In genomic region chr11:114194055-114194706, GRCm38 (mm10) we compare ENCODE assay signal across 14 mouse cellular contexts.
A peak's percentile ranks its signal among the peaks of the same experiment; 100 is the strongest.
DNase-seq lines count a peak whose midpoint lies in the region; ATAC-seq and TF ChIP-seq lines count a peak whose summit lies in the region.
"Had no signal": no experiment of that assay in that cellular context is flagged by ENCODE, and none has a peak within 500 bp of the region (broad histone marks: within the 10 kb centered on the region; RNA-seq: fewer than 3 reads in every experiment).

No protein-coding gene starts in this region.

- peaks cover 12% of the 10 kb centered on the region; the same call in 1 of the 2 replicates for H3K4me1 ChIP-seq in heart, postnatal 0 days (ENCODE audit: control insufficient read depth, insufficient read depth)
- no peaks in the 10 kb centered on the region; the same call in 1 of the 2 replicates for H3K4me1 ChIP-seq in midbrain, embryonic 11.5 days (ENCODE audit: control insufficient read depth, insufficient read depth, low read length)
- H3K4me1 ChIP-seq in midbrain, embryonic 13.5 days (replicated peaks), result peaks cover 22% of the 10 kb centered on the region

- H3K36me3 ChIP-seq in heart, postnatal 0 days (replicated peaks; ENCODE audit: control insufficient read depth, insufficient read depth, low read length), result no peaks in the 10 kb centered on the region
- no peaks in the 10 kb centered on the region for H3K36me3 ChIP-seq in midbrain, embryonic 11.5 days (ENCODE audit: control insufficient read depth, insufficient read depth, low read length)
- H3K36me3 ChIP-seq in midbrain, embryonic 13.5 days, result no peaks in the 10 kb centered on the region
- H3K36me3 ChIP-seq: hindbrain, embryonic 15.5 days had no signal

- no peak overlapping the region for H3K4me3 ChIP-seq in heart, postnatal 0 days (ENCODE audit: low read depth, low read length)
- no peak overlapping the region for H3K4me3 ChIP-seq in midbrain, embryonic 11.5 days (ENCODE audit: low read depth, low read length)
- no peak overlapping the region for H3K4me3 ChIP-seq in midbrain, embryonic 13.5 days (replicated peaks)
- H3K4me3 ChIP-seq: forebrain, embryonic 13.5 days; hindbrain, embryonic 15.5 days had no signal

- 0 out of 2 replicates have a peak, but pooled peaks cover 5% of the 10 kb centered on the region for H3K9me3 ChIP-seq in heart, postnatal 0 days (replicated peaks; ENCODE audit: control insufficient read depth, low read length)
- peaks cover 7% of the 10 kb centered on the region; the same call in 1 of the 2 replicates for H3K9me3 ChIP-seq in midbrain, embryonic 11.5 days (ENCODE audit: control insufficient read depth, low read length)
- H3K9me3 ChIP-seq in midbrain, embryonic 13.5 days, result peaks cover 10% of the 10 kb centered on the region; the same call in 1 of the 2 replicates
- H3K9me3 ChIP-seq: hindbrain, embryonic 15.5 days had no signal

- no peak overlapping the region for H3K27ac ChIP-seq in heart, postnatal 0 days (ENCODE audit: low read depth)
- no peak overlapping the region for H3K27ac ChIP-seq in midbrain, embryonic 11.5 days (ENCODE audit: low read depth, low read length)
- H3K27ac ChIP-seq in midbrain, embryonic 13.5 days, result no peak overlapping the region
- H3K27ac ChIP-seq: forebrain, embryonic 13.5 days; hindbrain, embryonic 15.5 days had no signal

- 59% methylated on average over 16 of the region's 16 CpGs for WGBS in heart, postnatal 0 days
- WGBS in midbrain, embryonic 11.5 days, result 44% methylated on average over 16 of the region's 16 CpGs
- 53% methylated on average over 16 of the region's 16 CpGs for WGBS in midbrain, embryonic 13.5 days

- TF ChIP-seq CTCF in heart, postnatal 0 days (IDR thresholded peaks at IDR 0.05; ENCODE audit: low read depth), result peak; percentile 21; the same call in 1 of the 2 replicates

- ATAC-seq in heart, postnatal 0 days (ENCODE audit: insufficient read depth, low read depth), result no peak
- no peak for ATAC-seq in midbrain, embryonic 11.5 days (ENCODE audit: low FRiP score)
- no peak for ATAC-seq in midbrain, embryonic 13.5 days
- ATAC-seq in neutrophil, adult 5-6 weeks (ENCODE audit: extremely low read depth, insufficient number of reproducible peaks, low FRiP score, poor library complexity, severe bottlenecking), result 0 out of 2 replicates have a peak, but pooled peaks have one; percentile 17
- ATAC-seq: CD4-positive, CD25-positive, alpha-beta regulatory T cell, adult 4 months; forebrain, embryonic 13.5 days had no signal

- no peak for TF ChIP-seq EP300 in heart, postnatal 0 days (IDR thresholded peaks at IDR 0.05; ENCODE audit: low read depth)

- no peaks in the 10 kb centered on the region for H3K27me3 ChIP-seq in heart, postnatal 0 days (ENCODE audit: control insufficient read depth, insufficient read depth, low read length)
- H3K27me3 ChIP-seq in midbrain, embryonic 11.5 days (ENCODE audit: control insufficient read depth, insufficient read depth, low read length), result no peaks in the 10 kb centered on the region
- peaks cover 6% of the 10 kb centered on the region; the same call in 1 of the 2 replicates for H3K27me3 ChIP-seq in midbrain, embryonic 13.5 days
- H3K27me3 ChIP-seq: forebrain, embryonic 13.5 days; hindbrain, embryonic 15.5 days had no signal

- H3K9ac ChIP-seq in heart, postnatal 0 days (replicated peaks; ENCODE audit: low read depth, low read length), result no peak overlapping the region
- no peak overlapping the region for H3K9ac ChIP-seq in midbrain, embryonic 11.5 days (ENCODE audit: low read length)
- no peak overlapping the region for H3K9ac ChIP-seq in midbrain, embryonic 13.5 days (replicated peaks)
- H3K9ac ChIP-seq: forebrain, embryonic 13.5 days; hindbrain, embryonic 15.5 days had no signal

- H3K4me2 ChIP-seq in heart, postnatal 0 days (ENCODE audit: low read depth, low read length), result no peak overlapping the region
- no peak overlapping the region for H3K4me2 ChIP-seq in midbrain, embryonic 11.5 days
- no peak overlapping the region for H3K4me2 ChIP-seq in midbrain, embryonic 13.5 days (replicated peaks)
- H3K4me2 ChIP-seq: forebrain, embryonic 13.5 days; hindbrain, embryonic 15.5 days had no signal

- DNase-seq in heart, postnatal 0 days (ENCODE audit: low spot score), result peak; percentile 30
- no peak for DNase-seq in heart, adult 9 months (ENCODE audit: low spot score in 2 of 2)
- DNase-seq in midbrain, embryonic 11.5 days (ENCODE audit: low spot score, missing footprints), result peak; percentile 84
- DNase-seq in R1 (ENCODE audit: low read depth, low spot score), result peak; percentile 87
- no peak for DNase-seq in natural killer cell, adult 2 months (ENCODE audit: low spot score in 2 of 2)
- DNase-seq in right cerebral cortex, postnatal 4 days, result no peak
- DNase-seq: adrenal gland, postnatal 36 days; heart, adult 18-20 months; lung, postnatal 4 days had no signal

Comparison
In these comparisons a context has a peak if more than half of its experiments do, and no peak if none do; other contexts are left out.
1. DNase-seq: peak in heart, postnatal 0 days (single experiment), midbrain, embryonic 11.5 days (single experiment) and R1 (single experiment); none in heart, adult 9 months (0 of 2), natural killer cell, adult 2 months (0 of 2) and right cerebral cortex, postnatal 4 days (single experiment).